Mouse (Mus musculus) common myeloid progenitor, adult 5-6 weeks (primary cell): ENCODE measurements around the gene Ptprn2. TPM values are rescaled to one million over a fixed set of nuclear protein-coding genes. Genes with fewer than 3 reads are reported as not detected.
A peak's percentile ranks its signal among the peaks of the same experiment; 100 is the strongest.

ENCODE experiments used
- ATAC-seq: replicated peaks from 2 replicates; pipeline ENCODE4 v1.8.0; 2016; ENCODE audit warnings: low read depth, mild to moderate bottlenecking, moderate TSS enrichment, inconsistent platforms; ENCODE audit not compliant: poor library complexity, severe bottlenecking
- total RNA-seq: library from RNA; stranded (forward); fragments of 200-1000, 187-1606 nt; gene quantifications from 2 replicates; pipeline ENCODE4 v1.2.3, GENCODE M21; 2017

Gene Ptprn2
- total RNA-seq, 1 experiment from 2014 or later = not detected

DNA sequence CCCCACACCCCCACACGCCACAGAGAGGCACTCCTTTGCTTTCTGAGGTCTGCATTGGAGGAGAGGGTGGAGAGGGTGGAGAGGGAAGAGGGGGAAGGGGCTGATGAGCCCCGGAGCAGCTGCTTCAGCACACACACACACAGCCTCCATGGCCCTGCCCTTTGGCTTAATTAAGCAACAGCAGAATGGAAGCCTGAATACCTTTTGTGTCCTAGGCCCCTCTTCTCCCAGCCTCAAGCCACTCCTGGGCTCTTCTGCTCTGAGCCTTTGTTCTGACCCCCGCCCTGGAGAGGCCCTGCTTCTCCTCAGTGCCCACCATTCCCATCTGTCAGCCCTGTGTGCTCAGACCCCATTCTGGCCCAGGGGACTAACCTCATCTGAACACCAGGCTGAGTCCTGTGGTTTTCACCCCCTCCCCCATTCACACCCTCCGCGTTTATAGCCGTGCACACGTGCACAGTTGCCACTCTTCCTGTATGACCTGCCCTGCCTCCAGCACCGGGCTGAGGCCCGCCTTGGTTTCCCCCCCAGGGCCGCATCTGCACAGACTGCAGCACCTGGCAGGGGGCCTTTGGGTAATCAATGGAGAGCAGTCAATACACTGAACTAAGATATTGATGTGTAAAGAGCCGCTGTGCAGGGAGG is 687.5 kb downstream of the Ptprn2 start:
- no peak; the same call in 1 of the 2 replicates for ATAC-seq

DNA sequence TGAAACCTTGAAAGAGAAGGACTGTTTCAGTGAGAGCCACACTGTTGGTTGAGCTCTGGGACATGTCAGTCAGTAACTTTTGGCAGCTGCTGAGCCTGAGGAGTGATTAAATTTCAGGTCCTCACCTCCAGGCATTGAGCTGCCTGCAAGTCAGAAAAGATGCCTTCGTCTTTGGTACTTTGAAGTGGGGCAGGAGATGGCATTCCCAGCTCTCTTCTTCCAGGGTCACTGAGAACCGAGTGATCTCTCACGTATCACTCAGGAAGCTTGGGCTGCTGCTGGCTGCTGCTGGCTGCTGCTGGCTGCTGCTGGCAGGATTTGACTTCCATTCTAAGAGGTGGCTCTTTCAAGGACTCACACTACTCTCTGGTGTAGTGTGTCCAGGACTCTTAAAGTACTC is 688.7 kb downstream of the Ptprn2 start:
- ATAC-seq = no peak

DNA sequence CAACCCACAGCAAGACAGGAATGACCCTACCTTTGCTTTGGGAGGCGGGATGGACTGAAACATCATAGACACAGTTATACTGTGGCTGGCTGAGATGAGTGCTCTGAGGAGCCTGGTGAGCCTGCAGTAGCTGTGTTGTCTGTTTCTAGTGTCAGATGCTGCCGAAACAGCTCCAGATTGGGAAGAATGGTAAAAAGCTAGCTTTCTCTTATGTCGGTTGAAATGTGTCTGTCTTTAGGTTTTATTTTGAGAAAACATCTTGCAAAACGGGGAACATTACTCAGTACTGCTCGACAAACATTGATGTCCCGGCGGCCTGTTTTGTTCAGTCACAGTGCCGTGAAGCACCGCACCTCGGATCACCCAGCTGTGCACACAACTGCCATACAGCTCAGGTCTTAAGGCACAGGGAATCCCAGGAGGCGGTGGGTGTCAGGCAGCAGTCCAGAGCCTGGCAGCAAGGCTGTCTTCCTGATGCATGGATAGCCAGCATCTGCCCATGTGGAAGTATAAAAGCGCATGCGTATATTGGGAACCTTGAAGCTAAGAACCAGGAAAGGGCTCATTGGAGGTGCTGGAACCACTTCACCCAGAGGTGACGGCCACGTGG is 689.7 kb downstream of the Ptprn2 start:
- ATAC-seq = no peak

DNA sequence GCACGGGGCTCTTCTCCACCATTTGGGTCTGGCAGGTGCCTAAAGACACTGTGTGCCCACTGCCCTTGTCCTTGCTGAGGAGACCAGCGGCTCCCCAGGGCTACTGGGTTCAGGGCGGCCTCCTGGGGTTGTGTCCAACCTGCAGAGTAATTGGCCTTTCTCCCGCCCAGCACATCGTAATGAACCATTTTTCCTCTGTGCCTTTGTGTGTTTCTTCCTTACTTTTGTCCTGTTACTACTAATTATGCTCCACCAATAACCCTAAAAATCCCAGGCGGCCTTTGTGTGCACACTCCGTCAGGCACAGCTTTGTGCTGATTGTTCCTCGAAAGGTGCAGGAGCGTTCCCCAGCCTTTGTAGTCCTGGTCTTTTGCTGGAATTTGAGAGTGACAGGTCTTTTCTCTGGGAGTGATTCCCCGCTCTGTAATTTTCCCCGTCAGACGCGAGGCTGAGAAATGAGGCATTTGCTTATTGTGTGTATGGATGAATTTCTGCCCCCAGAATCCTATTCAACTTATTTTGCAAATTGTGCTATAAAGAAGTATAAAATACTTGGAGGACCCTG is 690.8 kb downstream of the Ptprn2 start:
- no peak for ATAC-seq

DNA sequence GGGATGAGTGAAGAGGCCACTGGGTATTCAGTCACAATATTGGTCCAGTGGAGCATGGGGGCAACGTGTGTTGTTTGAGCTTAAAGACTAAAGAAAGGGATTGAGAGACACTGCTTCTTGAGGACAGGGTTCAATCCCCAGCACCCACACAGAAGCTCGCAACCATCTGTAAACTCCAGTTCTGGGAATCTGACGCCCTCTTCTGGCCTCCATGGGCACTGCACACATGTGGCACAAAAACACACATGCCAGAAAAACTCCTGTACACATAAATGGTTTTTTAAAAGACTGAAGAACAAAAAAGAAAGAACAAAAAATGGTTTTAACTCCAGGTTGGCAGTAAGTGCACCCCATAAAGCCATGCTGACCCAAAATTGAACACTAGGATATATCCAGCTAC is 701.6 kb downstream of the Ptprn2 start:
- no peak for ATAC-seq

DNA sequence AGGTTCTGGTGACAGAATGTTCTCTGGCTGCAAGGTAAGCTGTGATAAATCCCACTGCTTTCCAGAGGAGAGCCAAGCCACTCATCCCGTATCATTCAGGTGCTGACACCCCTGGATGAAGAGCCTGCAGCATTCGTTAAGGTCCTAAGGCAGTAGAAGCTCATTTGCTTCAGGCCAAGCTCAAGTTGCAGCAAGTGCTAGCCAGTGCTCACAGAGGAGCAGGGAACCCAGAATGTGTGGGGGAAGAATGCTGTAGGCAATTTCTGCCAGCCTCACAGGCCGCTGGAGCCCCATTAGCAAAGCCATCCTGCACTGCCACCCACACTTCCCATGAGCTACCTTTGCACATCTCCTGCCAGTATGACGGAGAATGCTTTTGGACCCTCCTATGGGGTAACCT is 706.5 kb downstream of the Ptprn2 start:
- no peak for ATAC-seq

DNA sequence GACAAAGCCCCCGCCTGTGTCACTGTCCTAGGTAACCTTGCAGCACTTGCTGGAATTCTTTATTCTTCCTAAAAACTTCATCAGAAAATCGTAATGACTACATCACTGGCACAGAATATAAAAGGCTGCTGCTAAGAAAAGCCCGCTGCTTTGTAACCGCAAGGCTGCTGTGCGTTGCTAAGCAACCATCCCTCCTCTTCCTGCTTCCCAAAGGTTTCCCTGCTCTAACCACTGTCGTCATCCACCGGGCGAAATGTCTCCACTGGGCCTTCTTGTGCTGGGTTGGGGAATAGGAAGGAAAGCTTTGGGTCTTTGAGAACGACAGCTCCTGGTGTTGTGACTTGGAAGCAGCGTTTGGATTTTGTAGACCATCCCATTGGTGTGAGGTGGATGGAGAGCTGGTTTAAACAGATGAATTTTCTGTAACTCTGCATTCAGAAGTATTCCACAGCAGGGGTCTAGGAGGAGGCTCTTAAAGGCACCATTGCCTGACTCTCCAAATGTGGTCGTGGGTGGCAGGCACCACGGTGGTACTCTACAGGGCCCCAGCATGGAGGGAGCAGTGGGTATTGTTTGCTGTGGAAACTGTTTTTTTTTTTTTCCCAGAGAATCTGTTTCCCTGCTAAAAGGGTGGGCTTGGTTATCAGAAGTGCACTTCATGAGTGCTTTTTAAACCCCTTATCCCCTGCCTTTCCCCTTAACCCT is 711.4 kb downstream of the Ptprn2 start:
- no peak for ATAC-seq

DNA sequence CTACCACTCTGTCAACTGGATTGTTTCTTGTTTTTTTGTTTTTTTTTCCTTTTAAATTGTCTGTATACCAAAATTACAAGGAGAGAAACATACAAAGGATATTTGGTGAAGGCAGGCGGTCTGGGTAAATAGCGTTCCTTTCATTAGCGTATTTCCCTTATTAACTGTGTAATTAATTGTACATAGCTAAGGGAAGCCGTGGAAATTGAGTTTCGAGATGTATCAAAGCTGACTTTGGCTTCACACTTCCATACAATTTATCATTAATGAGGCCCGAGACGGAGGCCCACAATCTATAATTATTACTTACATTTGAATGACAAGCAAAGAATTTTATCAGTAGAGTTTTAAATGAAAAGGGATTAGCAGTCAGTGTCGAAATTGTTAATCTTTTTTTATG is 712.6 kb downstream of the Ptprn2 start:
- ATAC-seq = no peak

DNA sequence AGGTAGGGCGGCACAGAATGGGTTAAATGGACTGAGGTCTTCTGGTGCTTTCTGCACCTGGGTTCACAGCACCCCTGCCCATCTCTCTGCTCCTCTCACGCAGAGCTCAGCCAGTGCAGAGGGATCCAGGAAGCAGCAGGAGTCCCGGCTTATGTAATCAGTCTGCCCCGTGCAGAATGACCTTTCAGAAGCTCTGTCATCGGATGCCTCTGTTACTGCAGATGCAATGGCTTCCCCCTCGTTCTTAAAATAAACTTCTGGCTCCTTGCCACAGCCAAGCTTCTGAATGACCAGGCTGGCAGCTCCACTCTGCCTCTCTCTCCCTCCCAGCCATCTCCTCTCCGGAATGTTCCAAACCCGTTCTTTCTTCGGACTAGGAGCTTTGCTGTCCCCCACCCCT is 714.6 kb downstream of the Ptprn2 start:
- peak; percentile 75 for ATAC-seq

DNA sequence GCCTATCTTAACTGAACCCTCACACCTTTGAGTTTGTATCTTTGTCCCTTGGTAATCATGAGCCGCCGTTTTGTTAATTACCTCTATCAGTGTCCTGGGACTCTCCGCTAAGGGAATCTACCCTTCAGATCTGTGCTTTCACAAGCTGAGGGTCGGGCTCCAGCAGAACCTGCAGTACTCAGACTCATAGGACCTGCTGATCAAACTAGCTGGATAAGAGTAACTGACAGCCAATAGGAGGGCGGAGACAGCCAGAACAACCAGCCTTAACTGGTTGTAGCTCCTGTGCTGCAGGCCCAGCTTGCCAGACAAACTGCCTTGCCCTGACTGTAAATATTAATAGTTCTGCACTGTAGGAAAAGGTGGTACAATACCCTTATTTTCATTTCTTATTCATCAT is 715.1 kb downstream of the Ptprn2 start:
- no peak for ATAC-seq

DNA sequence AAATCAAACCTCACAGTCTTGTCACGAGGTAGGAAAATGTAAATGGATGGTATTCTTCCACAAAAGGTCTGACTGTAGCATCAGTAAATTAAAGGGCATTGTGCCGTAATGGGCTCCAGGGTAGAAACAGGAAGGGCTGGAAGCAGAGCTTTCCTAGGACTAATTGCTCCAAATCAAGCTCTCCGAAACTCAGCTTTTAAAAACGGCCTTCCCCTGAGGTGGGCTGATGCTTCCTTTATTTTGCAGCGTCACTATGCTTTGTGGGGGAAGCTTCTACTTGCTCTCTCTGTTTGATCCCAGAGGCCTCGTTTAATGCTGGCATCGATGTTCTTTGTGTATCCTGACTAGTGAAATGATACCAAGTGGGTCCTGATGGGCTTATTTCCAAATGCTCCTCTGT is 718.0 kb downstream of the Ptprn2 start:
- no peak for ATAC-seq

DNA sequence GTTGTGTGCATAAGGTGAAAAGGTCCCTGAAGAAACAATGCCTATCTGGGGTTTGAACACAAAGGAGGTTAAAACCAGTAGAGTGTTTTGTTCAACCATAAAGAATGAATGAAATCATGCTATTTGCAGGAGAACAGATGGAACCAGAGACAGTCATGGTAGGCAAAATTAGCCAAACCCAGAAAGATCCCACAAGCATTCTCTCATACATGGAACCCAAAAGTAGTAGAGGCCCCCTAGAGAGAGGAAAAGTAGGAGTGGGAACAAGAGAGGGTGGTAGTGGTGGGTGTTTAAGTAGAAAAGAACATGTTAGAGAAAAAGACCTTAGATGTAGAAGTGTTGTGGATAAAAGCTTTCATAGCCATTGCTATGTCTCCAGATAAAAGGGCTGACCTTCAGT is 719.4 kb downstream of the Ptprn2 start:
- ATAC-seq = no peak

DNA sequence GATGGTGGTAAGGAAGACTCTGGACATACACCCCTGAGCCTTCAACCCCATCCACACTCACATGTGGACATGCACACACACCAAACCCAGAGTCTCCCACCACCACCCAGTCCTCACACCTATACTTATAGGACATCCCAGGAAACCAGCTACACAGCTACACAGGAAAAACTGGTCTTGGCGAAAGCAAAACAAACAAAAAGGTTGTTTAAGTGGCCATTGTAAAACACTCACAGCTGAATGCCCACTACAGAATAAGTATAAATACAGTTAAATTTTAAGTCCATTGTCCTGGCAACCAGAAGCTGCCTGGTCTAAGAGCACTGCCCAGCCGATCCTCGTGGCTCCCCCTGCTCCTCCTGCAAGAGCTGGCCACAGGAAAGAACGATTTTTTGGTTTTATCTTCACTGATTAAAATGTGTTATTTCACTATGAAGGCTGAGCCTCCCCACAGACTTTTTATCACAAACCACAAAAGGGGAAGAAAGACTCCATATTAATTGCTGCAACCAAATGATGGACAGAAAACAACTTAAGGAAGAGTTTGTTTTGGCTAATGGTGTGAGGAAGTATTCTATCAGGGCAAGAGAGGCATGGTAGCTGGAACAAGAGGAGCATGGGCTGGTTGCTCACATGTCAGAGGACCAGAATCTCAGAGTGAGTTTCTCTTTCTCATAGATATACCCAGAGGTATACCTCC is 722.1 kb downstream of the Ptprn2 start:
- peak; percentile 75 for ATAC-seq

DNA sequence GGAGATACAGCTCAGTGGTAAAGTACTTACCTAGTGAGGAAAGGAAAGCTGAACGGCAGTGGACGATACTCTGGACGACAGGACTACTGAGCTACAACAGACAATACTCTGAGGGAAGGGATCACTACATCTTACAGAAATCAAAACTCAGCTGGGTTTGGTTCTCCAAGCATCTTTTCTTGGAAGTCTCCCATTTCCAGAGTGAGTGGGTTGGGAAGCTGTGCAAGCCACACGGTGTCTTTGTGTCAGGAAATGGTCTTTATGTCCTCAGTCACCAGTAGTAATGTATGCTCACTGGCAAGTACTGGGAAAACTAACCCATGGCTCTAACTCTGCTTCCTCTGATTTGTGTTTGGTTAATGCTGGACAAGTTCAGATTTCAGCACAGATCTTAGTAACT is 724.9 kb downstream of the Ptprn2 start:
- ATAC-seq = no peak

DNA sequence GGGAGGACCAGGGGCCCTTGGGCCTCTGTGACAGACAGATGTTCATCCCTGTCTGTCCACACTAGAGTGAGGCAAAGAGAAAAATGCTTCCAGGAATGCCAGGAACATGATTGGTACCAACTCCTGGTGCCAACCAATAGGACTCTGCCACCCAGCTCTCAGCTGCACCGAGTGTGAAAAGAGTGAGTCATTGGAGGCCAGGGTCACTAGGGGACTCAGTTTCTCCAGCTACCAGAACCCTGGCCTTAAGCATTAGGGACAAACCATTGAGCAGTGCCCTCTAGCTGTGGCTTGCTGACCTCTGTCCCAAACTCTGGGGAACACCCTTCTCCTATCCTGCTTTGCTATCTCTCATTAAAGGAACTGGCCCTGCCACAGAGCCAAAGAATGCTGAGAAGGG is 728.0 kb downstream of the Ptprn2 start:
- 0 out of 2 replicates have a peak, but pooled peaks have one; percentile 36 for ATAC-seq

DNA sequence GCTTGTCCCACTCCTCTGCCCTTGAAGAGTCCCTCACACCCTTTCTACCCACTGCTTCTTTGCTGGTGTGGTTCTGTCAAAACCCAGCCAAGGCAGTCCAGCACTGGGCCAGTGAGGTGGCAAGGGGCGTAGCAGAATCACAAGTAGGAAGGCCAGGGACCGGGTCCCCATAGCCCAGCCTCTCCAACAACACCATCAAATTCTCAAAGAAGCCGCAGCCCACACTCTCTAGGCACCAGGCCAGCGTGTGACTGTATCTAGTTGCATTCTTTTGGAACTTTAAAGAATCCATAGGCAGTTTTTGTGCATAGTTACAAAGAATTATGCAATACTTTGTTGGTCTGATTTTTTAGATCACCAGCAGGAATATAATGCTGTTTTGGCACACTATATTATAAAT is 728.8 kb downstream of the Ptprn2 start:
- ATAC-seq = no peak

DNA sequence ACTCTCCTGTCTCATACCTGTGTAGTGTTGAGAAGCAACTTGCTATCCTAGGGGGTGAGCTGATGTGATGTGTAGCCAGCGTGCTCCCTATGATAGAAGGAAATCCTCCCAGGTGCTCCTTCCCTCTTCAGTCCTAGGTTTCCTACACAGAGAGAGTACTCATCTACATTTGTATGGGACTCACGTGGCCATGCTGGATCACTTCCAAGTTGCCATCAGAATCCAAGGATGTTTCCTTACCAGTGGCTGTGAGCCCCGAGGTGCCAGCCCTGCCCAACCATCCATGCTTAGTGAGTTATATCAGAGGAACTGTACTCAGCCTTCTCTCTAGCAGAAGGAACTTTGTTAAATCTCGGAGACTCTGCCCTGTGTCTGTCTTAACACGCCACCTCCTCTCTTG is 729.4 kb downstream of the Ptprn2 start:
- no peak for ATAC-seq

DNA sequence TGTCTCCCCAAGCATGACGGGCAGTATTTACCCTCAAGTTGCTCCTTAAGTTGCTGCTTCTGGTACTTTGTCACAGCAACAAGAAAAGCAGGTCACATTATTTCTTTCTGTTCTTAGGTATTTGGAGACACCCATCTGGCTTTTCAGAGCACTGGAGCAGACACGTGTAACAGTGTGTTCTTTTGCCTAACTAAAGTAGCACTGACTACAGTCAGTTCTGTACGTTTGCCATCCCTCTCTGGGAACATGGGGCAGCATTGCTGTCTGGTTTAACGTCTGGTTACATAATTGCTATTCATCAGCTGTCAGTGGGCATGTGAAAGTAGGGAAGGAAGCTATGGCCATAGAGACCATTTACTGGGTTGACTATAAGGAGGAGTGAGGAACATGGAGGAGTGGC is 736.4 kb downstream of the Ptprn2 start:
- ATAC-seq = no peak

DNA sequence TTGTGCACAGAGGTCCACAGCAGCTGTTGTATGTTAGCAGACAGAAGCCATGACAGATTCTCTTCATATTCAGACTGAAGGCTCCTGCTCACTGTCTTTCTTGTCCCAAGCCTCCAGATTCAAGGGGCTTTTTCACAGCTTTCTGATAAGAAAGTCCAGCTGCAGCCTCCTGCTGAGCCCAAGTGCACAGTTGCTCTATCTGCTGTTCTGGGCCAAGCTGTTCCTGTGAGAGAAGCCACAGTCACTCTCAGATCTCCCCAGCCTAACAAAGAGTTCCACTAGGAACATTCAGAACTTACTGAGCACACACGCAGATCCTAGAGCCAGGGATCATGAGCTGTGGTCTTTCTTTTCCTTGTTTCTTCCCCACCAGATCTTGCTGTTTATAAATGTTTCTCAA is 738.5 kb downstream of the Ptprn2 start:
- no peak for ATAC-seq

DNA sequence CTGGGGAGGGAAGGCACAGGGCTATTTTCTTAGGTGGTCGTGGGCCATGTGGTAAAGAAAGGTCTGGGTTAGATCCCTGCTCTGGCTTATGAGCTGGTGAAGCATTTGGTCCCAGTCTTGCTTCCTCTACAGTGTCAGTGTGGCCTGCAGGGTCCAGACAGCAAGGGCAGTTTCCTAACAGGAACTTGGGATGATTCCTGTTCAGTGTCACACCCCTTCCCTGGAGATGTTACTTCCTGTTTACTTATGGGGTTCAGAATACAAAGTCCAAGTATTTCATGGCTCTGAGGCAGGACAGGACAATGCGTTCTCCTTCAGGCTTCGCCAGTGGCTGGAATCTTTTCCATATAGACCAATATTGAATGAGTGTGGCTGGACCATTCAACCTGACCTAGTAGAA is 741.7 kb downstream of the Ptprn2 start:
- no peak for ATAC-seq

DNA sequence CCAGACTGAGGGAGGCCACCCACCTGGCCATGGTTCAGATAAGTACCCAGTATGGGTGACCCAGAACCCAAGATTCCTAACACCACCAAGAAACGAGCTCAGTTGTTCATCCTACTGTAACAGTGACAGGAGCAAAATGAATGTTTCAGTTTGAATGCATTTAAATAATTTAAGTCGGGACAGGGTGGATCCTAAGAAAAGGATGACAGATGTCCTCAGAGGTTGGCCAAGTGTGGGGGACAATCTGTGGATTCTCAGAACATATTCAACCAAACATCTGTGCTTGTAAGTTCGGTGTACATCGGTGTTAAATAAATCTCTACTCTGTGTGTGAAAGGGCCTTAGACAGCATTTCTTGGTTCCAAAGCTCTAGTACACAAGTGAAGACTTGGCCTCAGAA is 743.9 kb downstream of the Ptprn2 start:
- no peak for ATAC-seq
